Mouse (Mus musculus): Measurements from ENCODE around the gene Svop. TPM values are rescaled to one million over a fixed set of nuclear protein-coding genes. Genes with fewer than 3 reads are reported as not detected.
A peak's percentile ranks its signal among the peaks of the same experiment; 100 is the strongest.

Gene Svop
- polyA plus RNA-seq, 1 experiment = 0.13 TPM

DNA sequence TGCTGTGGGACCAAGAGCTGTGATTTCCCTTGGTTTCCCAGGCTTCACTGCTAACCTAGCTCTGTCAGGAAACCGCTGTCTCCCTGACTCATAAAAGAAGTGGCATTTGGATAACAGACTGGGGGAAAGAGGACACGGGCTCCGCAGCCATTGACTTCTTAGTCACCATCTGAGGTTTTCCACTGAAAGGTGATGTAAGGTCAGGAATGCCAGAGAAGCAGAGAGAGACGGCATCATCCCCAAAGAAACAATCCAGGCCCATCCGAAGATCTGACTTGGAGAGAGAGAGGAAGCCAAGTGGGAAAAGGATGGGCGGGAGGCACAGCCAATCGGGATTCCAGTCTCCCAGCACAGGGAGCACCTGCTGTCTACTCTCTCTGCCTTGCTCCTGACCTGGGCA lies 100.2 kb downstream of the Svop start:
- peaks cover 12% of the 10 kb centered on the region for H3K36me3 ChIP-seq (replicated peaks; ENCODE audit: low read length)
- H3K9me3 ChIP-seq = peaks cover 11% of the 10 kb centered on the region
- H3K4me1 ChIP-seq = peaks cover 64% of the 10 kb centered on the region
- no peak for TF ChIP-seq FLI1 (IDR thresholded peaks at IDR 0.05; ENCODE audit: low read length)
- TF ChIP-seq GATA1 (IDR thresholded peaks at IDR 0.05; ENCODE audit: borderline replicate concordance, low read length) = no peak
- peaks cover 10% of the 10 kb centered on the region for H3K27me3 ChIP-seq (replicated peaks)
- H3K4me3 ChIP-seq (replicated peaks) = no peak overlapping the region

DNA sequence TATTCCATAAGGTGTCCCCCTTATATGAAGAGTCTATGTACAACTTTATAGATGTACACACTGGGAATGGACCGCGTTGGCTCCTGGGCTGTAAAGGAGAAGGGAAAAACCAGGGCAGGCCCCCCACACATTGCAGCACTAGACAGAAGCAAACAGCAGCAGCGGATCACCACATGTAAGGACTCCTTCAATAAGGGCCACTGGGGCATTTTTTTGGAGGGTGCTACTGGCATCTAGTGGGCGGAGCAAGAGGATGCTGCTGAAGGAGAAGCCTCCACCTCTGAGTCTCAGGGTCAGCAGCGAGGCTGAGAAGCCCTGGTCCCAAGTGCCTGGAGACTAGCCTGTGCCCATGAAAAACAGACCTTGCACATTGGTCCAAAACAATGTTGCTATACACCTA lies 100.8 kb downstream of the Svop start:
- Histone ChIP-seq H3K27me3 (replicated peaks) (peaks cover 7% of the 10 kb centered on the region), H3K4me1 (peaks cover 70% of the 10 kb centered on the region), H3K9me3 (peaks cover 6% of the 10 kb centered on the region), H3K4me3 (replicated peaks) (no peak overlapping the region), H3K36me3 (replicated peaks; ENCODE audit: low read length) (peaks cover 12% of the 10 kb centered on the region)
- TF ChIP-seq FLI1 (IDR thresholded peaks at IDR 0.05; ENCODE audit: low read length) = no peak
- TF ChIP-seq GATA1 (IDR thresholded peaks at IDR 0.05; ENCODE audit: borderline replicate concordance, low read length) = no peak

DNA sequence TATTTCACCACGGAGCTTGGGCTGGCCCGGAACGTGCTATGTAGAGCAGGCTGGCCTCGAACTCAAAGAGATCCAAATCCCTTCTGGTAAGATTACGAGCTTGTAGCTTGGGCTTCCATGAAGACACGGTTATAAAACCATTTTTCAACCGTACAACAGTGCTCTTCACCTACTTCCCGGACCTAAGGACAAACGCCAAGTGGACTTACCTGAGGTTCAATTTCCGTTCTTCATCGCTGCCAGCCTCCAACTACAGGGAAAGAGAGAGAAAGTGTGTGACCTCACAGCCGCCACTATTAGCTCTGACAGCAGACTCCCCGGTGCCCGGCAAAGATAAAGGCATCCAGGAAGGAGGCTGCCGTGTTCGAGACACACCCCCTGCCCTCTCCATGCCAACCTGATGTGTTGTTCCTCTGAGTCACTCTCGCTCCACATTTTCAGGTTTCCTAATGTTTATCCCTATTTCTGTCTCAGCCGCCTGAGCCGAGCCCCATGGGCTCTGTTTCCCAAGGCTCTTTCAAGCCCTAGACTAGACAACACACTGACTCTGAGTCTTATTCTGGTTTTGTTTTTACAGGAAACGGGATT lies 101.8 kb downstream of the Svop start:
- Histone ChIP-seq H3K4me3 (replicated peaks) (peak overlapping the region; percentile 71), H3K36me3 (replicated peaks; ENCODE audit: low read length) (peaks cover 13% of the 10 kb centered on the region), H3K4me1 (peaks cover 71% of the 10 kb centered on the region), H3K27me3 (replicated peaks) (peaks cover 3% of the 10 kb centered on the region), H3K9me3 (no peaks in the 10 kb centered on the region)
- TF ChIP-seq FLI1 (IDR thresholded peaks at IDR 0.05; ENCODE audit: low read length) = no peak
- TF ChIP-seq GATA1 (IDR thresholded peaks at IDR 0.05; ENCODE audit: borderline replicate concordance, low read length) = 0 out of 3 replicates have a peak, but pooled peaks have one; percentile 16

DNA sequence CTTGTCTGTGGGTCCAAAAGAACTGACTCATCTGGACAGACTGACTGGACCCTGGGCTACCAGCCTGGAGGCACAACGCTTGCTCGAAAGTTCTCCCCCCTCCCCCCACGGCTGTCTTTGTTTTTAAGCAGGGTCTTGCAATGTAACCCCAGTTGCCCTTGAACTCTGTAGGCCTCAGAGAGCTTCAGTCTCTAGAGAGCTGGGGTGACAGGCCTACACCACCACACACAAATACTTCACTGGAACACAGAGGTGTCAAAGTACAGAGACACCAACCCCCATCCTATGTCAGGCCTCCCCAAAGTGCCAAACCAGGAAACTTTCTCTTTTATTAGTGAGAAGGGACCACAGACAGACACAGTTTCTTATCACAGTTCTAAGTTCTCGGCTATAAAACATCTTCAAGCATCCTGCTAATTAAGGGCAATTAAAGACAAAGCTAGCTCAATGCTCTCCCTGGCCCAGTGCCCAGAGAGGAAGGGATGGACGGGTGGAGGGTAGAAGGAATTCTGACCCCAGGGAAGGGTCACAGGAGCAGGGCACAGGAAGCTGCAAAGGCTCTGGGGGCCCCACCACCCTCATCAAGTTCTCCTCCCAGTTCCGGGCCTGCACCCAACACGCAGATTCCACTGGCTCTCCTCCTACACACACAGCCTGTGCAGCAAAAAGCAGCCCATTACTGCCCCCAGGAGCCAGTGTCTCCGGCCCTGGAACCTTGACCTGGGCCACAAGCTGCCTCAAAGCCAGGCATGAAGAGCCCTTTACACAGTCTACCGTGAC lies 105.0 kb downstream of the Svop start:
- H3K4me1 ChIP-seq = peaks cover 59% of the 10 kb centered on the region
- TF ChIP-seq GATA1 (IDR thresholded peaks at IDR 0.05; ENCODE audit: borderline replicate concordance, low read length) (no peak), FLI1 (IDR thresholded peaks at IDR 0.05; ENCODE audit: low read length) (no peak)
- H3K4me3 ChIP-seq (replicated peaks) = peak overlapping the region; percentile 8
- H3K36me3 ChIP-seq (replicated peaks; ENCODE audit: low read length) = peaks cover 37% of the 10 kb centered on the region
- H3K27me3 ChIP-seq (replicated peaks) = no peaks in the 10 kb centered on the region
- H3K9me3 ChIP-seq = no peaks in the 10 kb centered on the region

DNA sequence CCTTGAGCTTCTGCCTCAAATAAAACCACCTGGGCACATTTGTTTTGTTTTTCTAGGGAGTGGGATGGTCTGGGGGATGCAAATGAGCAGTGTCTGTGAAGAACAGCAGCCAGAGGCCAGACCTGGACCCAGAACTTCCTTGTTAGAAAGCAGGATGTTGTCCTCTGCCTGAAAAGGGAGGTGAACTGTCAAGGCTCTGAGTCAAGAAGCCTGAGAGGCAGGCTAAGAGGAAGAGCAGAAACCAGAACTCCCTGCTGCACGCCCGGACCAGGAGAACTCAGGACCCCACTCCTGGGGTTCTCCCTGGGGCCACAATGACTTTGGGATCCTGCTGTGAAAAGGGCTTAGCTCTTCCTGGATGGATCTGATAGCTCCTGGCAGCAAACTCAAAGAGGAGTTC lies 105.6 kb downstream of the Svop start:
- Histone ChIP-seq H3K9me3 (no peaks in the 10 kb centered on the region), H3K4me3 (replicated peaks) (no peak overlapping the region), H3K27me3 (replicated peaks) (no peaks in the 10 kb centered on the region), H3K4me1 (peaks cover 57% of the 10 kb centered on the region), H3K36me3 (replicated peaks; ENCODE audit: low read length) (peaks cover 42% of the 10 kb centered on the region)
- TF ChIP-seq GATA1 (IDR thresholded peaks at IDR 0.05; ENCODE audit: borderline replicate concordance, low read length) = no peak
- TF ChIP-seq FLI1 (IDR thresholded peaks at IDR 0.05; ENCODE audit: low read length) = no peak

DNA sequence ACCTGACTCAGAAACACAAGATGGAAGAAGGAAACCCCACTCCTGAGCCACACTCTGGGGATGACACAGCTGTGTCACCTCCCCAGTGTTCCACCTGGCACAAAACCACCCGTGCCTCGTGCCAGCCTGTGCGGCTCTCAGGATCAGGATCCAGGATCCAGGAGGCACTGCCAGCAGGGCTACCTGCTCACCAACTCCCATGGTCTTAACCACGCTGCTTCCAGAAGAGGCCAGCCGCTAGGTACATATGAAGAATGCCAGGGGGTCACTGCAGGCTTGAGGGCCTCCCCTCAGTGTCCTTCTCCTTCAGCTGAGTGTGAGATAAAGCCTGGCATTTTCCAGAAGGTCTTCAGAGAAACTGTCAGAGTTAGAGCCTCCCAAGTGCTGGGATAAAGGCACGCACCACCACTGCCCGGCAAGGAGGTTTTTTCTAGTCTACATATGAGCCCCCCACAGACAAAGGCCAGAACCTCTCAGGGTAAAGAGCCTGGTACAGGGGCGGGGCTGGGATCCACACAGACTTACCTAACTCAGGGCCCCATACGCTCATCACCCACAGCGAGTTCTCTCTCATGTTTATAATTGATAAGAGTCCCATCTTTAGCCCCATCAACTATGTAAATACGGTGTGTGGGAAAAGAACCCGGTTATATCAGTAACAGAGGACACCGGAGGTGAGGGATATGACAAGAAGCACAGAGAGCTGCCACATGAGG lies 107.2 kb downstream of the Svop start:
- H3K36me3 ChIP-seq (replicated peaks; ENCODE audit: low read length) = peaks cover 42% of the 10 kb centered on the region
- H3K9me3 ChIP-seq = no peaks in the 10 kb centered on the region
- H3K4me3 ChIP-seq (replicated peaks) = no peak overlapping the region
- TF ChIP-seq FLI1 (IDR thresholded peaks at IDR 0.05; ENCODE audit: low read length) = no peak
- TF ChIP-seq GATA1 (IDR thresholded peaks at IDR 0.05; ENCODE audit: borderline replicate concordance, low read length) = no peak
- H3K27me3 ChIP-seq (replicated peaks) = no peaks in the 10 kb centered on the region
- H3K4me1 ChIP-seq = peaks cover 51% of the 10 kb centered on the region

DNA sequence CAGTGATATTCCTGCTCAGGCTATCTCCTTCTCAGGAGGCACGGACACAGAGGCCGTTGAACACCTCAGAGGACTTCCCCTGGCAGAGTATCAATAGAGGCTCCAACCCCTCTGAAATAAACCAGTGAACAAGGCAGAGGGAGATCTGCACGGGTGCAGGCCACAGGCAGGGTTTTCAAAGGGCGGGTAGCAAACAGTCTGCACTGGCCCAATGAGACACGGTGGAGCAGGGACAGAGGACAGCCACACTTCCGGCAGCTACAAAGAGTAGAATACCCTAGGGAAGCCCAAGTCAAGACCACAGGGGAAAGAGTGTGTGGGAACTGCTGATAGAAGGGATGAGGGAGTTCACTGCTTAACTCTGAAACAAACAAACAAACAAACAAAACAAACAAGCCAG lies 107.8 kb downstream of the Svop start:
- Histone ChIP-seq H3K9me3 (no peaks in the 10 kb centered on the region), H3K4me1 (peaks cover 46% of the 10 kb centered on the region), H3K4me3 (replicated peaks) (no peak overlapping the region), H3K27me3 (replicated peaks) (no peaks in the 10 kb centered on the region), H3K36me3 (replicated peaks; ENCODE audit: low read length) (peaks cover 38% of the 10 kb centered on the region)
- no peak for TF ChIP-seq FLI1 (IDR thresholded peaks at IDR 0.05; ENCODE audit: low read length)
- TF ChIP-seq GATA1 (IDR thresholded peaks at IDR 0.05; ENCODE audit: borderline replicate concordance, low read length) = no peak

DNA sequence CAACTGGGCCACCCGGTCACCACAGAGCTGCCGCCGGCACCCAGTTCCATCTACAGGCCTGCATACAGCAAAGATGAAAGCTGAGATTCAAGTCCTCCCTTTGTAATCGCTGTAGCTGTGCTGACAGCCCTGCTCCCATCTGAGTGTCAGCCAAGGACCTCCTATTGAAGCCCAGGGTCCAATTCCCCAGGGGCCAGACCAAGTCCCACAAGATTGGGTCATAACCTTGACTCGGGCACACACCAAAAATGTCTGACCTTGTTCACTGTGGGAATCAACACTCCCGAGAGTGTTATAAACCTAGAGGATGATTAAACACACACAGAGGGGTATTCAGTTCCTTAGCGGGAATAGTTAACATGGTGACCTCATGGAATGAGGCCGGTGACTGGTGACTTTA lies 109.5 kb downstream of the Svop start:
- peaks cover 46% of the 10 kb centered on the region for H3K4me1 ChIP-seq
- peaks cover 48% of the 10 kb centered on the region for H3K36me3 ChIP-seq (replicated peaks; ENCODE audit: low read length)
- H3K4me3 ChIP-seq (replicated peaks) = no peak overlapping the region
- no peaks in the 10 kb centered on the region for H3K9me3 ChIP-seq
- H3K27me3 ChIP-seq (replicated peaks) = no peaks in the 10 kb centered on the region
- TF ChIP-seq FLI1 (IDR thresholded peaks at IDR 0.05; ENCODE audit: low read length) (no peak), GATA1 (IDR thresholded peaks at IDR 0.05; ENCODE audit: borderline replicate concordance, low read length) (no peak)

DNA sequence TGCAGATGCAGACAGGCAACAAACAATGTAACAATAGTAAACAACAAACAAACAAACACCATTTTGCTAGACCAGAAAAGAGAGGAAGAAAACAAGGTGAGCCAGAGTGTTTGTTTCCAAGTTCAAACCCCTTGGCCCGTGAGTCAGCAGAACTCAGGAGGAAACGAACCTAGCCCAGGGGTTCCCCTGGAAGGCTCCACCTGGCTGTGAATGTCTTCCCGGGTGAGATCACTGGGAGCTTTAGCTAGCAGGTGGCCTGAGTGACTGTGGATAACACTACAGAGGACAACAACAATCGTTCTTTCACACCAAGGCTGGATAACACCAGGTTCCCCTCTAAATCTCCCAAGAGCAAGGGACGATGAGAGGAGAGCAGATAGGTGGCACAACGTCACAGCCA lies 110.2 kb downstream of the Svop start:
- no peaks in the 10 kb centered on the region for H3K9me3 ChIP-seq
- no peaks in the 10 kb centered on the region for H3K27me3 ChIP-seq (replicated peaks)
- TF ChIP-seq GATA1 (IDR thresholded peaks at IDR 0.05; ENCODE audit: borderline replicate concordance, low read length) (no peak), FLI1 (IDR thresholded peaks at IDR 0.05; ENCODE audit: low read length) (no peak)
- H3K4me1 ChIP-seq = peaks cover 44% of the 10 kb centered on the region
- peaks cover 49% of the 10 kb centered on the region for H3K36me3 ChIP-seq (replicated peaks; ENCODE audit: low read length)
- no peak overlapping the region for H3K4me3 ChIP-seq (replicated peaks)

DNA sequence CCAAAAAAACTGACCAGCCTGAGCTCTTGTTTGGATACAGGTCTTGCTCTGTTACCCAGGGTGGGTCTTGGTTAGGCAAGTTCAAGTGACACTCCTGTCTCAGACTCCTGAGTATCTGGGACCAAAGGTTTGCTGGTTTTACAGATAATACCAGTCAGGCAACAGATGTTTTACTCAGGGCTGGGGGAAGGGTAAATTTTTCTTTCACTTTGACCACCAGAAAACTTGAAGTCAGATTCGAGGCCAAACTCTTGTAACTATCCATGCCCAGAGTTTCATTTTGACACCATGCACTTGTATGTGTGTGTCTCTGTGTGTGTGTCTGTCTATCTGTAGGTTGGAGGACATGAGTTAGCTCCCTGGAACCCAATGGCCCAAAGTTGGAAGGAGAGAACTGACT lies 110.9 kb downstream of the Svop start:
- Histone ChIP-seq H3K9me3 (no peaks in the 10 kb centered on the region), H3K4me1 (peaks cover 44% of the 10 kb centered on the region), H3K4me3 (replicated peaks) (no peak overlapping the region), H3K36me3 (replicated peaks; ENCODE audit: low read length) (peaks cover 49% of the 10 kb centered on the region), H3K27me3 (replicated peaks) (peaks cover 2% of the 10 kb centered on the region)
- TF ChIP-seq GATA1 (IDR thresholded peaks at IDR 0.05; ENCODE audit: borderline replicate concordance, low read length) = no peak
- no peak for TF ChIP-seq FLI1 (IDR thresholded peaks at IDR 0.05; ENCODE audit: low read length)
